Mouse (Mus musculus): ENCODE measurements around the gene Maml3. TPM values are rescaled to one million over a fixed set of nuclear protein-coding genes. Genes with fewer than 3 reads are reported as not detected.
A peak's percentile ranks its signal among the peaks of the same experiment; 100 is the strongest.

Maml3 gene
- polyA plus RNA-seq, 1 experiment: 2.2 TPM

DNA sequence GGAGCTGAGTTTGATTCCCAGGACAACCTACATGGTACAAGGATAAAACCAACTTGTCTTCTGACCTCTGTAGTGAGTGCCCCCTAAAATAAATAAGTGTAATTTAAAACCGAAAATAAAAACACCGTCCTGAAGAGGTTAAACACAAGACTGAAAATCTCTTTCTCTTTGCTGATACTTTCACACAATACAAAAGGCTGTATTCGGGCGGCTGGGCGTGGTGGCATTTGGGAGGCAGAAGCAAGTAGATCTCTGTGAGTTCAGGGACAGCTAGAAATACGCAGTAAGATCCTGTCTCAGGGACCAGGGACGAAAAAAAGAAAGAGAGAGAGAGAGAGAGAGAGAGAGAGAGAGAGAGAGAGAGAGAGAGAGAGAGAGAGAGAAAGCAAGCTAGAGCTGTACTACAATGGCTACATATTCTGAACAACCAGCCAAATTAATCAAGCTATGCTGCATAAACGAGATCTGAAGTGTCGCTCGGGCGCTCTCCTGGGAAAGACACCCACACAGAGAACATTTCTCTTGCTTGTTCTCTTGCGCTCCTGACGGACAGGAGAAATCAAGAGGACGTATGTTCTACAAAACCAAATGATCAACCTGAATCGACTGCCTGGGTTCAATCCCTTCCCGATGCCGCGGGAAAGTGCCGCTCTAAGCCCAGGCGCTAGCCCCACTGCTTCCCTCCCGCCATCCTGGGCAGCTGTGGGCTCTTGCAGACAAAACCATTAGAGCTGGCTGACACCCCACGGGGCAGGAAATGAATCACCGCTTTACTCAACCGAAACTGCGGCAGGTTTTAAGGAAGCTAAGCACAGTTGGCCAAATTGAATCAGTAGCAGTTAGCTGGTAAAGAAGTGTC lies 35.3 kb downstream of the Maml3 start:
- Histone ChIP-seq H3K4me1 (ENCODE audit: control insufficient read depth, insufficient read depth, low read length) (peaks cover 40% of the 10 kb centered on the region), H3K4me3 (ENCODE audit: insufficient read depth, low read length) (peak overlapping the region; percentile 65), H3K27ac (ENCODE audit: insufficient read depth, low read depth, low read length) (peak overlapping the region; percentile 90)
- TF ChIP-seq CTCF (IDR thresholded peaks at IDR 0.05; ENCODE audit: low read depth, low read length) (no peak), POLR2A (IDR thresholded peaks at IDR 0.05; ENCODE audit: borderline replicate concordance, low read depth, low read length) (peak; percentile 92)

DNA sequence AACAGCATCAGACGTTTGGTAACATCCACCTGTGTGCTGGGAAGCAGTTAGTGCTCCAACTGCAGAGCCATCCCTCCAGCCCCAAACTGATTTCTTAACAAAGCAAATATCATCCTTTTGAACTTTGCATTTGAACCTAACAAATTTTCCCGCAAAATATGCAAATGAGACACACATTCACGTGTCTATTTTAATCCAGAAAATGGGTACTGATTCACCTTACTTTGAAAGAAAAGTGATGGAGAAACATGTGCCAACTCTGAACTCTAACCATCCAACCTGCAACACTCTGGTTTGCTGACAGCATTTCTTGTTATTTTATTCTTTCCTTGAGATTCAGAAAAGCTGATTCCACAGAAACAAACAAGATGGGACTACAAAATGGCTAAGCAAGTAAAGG lies 36.0 kb downstream of the Maml3 start:
- H3K4me3 ChIP-seq (ENCODE audit: insufficient read depth, low read length): peak overlapping the region; percentile 65; the same call in 1 of the 2 replicates
- H3K27ac ChIP-seq (ENCODE audit: insufficient read depth, low read depth, low read length): peak overlapping the region; percentile 90
- TF ChIP-seq CTCF (IDR thresholded peaks at IDR 0.05; ENCODE audit: low read depth, low read length) (no peak), POLR2A (IDR thresholded peaks at IDR 0.05; ENCODE audit: borderline replicate concordance, low read depth, low read length) (no peak)
- H3K4me1 ChIP-seq (ENCODE audit: control insufficient read depth, insufficient read depth, low read length): peaks cover 34% of the 10 kb centered on the region

DNA sequence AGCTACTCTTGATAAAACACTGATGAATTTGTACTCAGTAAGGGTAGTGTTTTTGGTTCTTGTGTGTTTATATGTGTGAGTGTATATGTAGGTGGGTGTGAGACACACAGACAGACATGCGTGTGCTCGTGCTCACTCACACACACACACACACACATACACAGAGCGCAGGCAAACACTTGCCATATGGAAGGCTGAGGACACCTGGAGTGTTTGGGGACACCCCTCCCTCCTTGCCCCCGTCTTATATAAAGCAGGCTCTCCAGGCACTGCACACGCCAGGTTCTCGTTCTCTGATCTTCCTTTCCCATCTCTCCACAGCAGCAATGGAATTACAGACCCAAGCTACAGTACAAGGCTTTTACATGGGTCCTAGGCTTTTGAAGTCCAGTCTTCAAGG lies 37.7 kb downstream of the Maml3 start:
- no peak overlapping the region for H3K4me3 ChIP-seq (ENCODE audit: insufficient read depth, low read length)
- TF ChIP-seq POLR2A (IDR thresholded peaks at IDR 0.05; ENCODE audit: borderline replicate concordance, low read depth, low read length) (no peak), CTCF (IDR thresholded peaks at IDR 0.05; ENCODE audit: low read depth, low read length) (no peak)
- no peak overlapping the region for H3K27ac ChIP-seq (ENCODE audit: insufficient read depth, low read depth, low read length)
- H3K4me1 ChIP-seq (ENCODE audit: control insufficient read depth, insufficient read depth, low read length): peaks cover 22% of the 10 kb centered on the region

GRCm38 (mm10) chr3:52066142-52066541 lies 38.7 kb downstream of the Maml3 start:
- H3K4me3 ChIP-seq (ENCODE audit: insufficient read depth, low read length): no peak overlapping the region
- no peak overlapping the region for H3K27ac ChIP-seq (ENCODE audit: insufficient read depth, low read depth, low read length)
- TF ChIP-seq CTCF (IDR thresholded peaks at IDR 0.05; ENCODE audit: low read depth, low read length) (no peak), POLR2A (IDR thresholded peaks at IDR 0.05; ENCODE audit: borderline replicate concordance, low read depth, low read length) (no peak)
- peaks cover 15% of the 10 kb centered on the region for H3K4me1 ChIP-seq (ENCODE audit: control insufficient read depth, insufficient read depth, low read length)

- Histone ChIP-seq H3K4me3 (ENCODE audit: insufficient read depth, low read length) (no peak overlapping the region), H3K27ac (ENCODE audit: insufficient read depth, low read depth, low read length) (no peak overlapping the region), H3K4me1 (ENCODE audit: control insufficient read depth, insufficient read depth, low read length) (peaks cover 8% of the 10 kb centered on the region)
- TF ChIP-seq CTCF (IDR thresholded peaks at IDR 0.05; ENCODE audit: low read depth, low read length): no peak
- no peak for TF ChIP-seq POLR2A (IDR thresholded peaks at IDR 0.05; ENCODE audit: borderline replicate concordance, low read depth, low read length)
These were observed 41.6 kb downstream of the Maml3 start for GRCm38 (mm10) chr3:52063261-52063655.

DNA sequence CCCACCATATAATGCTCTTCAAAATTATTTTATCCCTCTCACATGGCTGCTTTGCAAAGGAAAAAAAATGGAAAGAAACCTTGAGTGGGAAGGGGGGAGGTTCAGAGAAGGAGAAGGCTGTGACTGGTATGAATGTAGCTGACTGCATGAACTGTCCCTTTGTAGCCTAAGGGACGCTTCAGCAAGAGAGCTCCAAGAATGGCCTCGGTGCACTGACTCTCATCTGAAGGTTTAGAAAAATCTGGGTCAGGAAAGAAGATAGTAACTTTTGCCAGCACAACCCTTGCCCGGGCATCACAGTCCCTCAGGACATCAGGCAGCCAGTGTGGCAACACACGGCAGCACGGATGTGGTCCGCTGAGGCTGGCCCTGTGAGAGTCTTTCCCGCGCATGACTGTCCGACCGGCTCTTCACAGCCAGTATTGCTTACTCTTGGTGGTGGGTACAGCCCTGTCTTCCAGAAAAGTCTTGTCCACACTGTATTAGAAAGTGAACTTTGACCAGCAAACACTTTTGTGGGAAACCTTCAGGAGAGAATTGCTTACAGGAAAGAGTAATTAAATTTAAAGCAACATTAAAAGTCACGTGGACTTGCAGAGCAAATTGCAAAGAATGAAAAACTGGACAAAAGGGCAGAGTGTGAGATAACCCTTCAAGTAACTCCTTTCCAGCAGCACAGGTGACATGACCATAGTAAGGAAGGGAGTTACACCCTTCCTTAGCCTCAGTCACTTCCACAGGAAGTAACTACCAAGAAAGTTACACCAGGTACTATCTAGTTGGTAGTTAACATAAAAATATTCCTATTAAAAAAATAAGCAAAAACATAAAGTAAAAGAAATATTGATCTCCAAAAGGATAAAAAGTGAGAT lies 42.3 kb downstream of the Maml3 start:
- TF ChIP-seq POLR2A (IDR thresholded peaks at IDR 0.05; ENCODE audit: borderline replicate concordance, low read depth, low read length) (no peak), CTCF (IDR thresholded peaks at IDR 0.05; ENCODE audit: low read depth, low read length) (no peak)
- no peak overlapping the region for H3K4me3 ChIP-seq (ENCODE audit: insufficient read depth, low read length)
- no peak overlapping the region for H3K27ac ChIP-seq (ENCODE audit: insufficient read depth, low read depth, low read length)
- H3K4me1 ChIP-seq (ENCODE audit: control insufficient read depth, insufficient read depth, low read length): peaks cover 5% of the 10 kb centered on the region; the same call in 1 of the 2 replicates

DNA sequence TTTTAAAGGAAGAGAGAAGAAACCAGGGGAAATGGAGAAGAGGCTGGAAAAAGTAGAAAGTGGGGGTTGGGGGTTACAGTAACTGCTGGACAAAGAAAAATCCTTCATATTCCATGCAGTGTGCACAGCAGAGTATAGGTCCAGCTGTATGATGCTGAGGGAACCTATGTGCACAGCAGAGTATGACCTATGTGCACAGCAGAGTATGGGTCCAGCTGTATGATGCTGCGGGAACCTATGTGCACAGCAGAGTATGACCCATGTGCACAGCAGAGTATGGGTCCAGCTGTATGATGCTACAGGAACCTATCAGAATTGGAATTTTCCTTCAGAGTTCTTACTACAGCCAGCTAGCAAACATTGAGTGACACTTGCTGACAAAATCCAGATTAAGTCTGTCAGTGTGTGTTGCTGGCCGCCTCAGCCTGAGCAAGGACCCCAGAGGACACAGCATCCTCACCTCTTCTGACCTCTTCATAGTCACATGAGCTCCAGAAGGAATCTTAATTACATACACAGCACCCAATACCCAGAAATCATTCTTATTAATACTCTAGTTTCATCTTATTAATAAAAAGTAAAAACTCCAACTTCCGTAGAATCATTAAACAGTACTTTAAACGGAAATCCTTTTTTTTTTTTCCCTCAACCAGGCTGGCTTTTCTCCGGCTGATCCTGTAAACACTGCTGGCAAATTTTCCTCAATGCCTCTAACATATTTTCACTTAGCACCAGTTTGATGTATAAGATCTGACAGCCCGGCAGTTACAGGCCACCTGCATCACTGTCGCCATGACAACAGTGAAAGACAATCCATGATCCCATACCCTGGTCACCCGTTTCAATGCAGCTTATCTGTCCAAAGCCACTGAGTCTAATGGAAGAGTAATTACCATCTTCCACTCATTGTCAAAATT lies 43.1 kb downstream of the Maml3 start:
- TF ChIP-seq POLR2A (IDR thresholded peaks at IDR 0.05; ENCODE audit: borderline replicate concordance, low read depth, low read length) (no peak), CTCF (IDR thresholded peaks at IDR 0.05; ENCODE audit: low read depth, low read length) (no peak)
- Histone ChIP-seq H3K4me3 (ENCODE audit: insufficient read depth, low read length) (no peak overlapping the region), H3K4me1 (ENCODE audit: control insufficient read depth, insufficient read depth, low read length) (peaks cover 5% of the 10 kb centered on the region; the same call in 1 of the 2 replicates), H3K27ac (ENCODE audit: insufficient read depth, low read depth, low read length) (no peak overlapping the region)

- TF ChIP-seq CTCF (IDR thresholded peaks at IDR 0.05; ENCODE audit: low read depth, low read length) (no peak), POLR2A (IDR thresholded peaks at IDR 0.05; ENCODE audit: borderline replicate concordance, low read depth, low read length) (no peak)
- H3K4me1 ChIP-seq (ENCODE audit: control insufficient read depth, insufficient read depth, low read length): peaks cover 5% of the 10 kb centered on the region; the same call in 1 of the 2 replicates
- no peak overlapping the region for H3K4me3 ChIP-seq (ENCODE audit: insufficient read depth, low read length)
- no peak overlapping the region for H3K27ac ChIP-seq (ENCODE audit: insufficient read depth, low read depth, low read length)
These were observed 44.0 kb downstream of the Maml3 start for GRCm38 (mm10) chr3:52060886-52061285.

DNA sequence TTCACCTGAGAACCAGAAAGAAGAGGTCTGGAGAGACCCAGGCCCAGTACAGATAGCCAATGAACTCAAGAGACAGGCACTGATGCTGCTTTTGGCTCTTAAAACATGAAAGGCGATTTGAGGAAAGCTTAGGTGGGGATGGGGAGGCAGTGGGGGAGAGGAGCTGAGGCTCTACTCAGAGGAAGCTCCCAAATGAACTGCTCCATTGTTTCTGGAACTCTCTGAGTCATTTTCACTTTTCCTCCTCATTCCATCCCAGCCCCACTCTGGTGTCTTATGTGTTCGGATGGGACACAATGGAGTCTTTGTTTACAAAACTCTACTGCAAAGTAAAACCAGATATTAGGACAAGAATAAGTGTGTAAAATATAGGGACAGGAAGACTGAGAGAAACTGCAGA lies 53.1 kb downstream of the Maml3 start:
- peaks cover 29% of the 10 kb centered on the region for H3K4me1 ChIP-seq (ENCODE audit: control insufficient read depth, insufficient read depth, low read length)
- no peak overlapping the region for H3K4me3 ChIP-seq (ENCODE audit: insufficient read depth, low read length)
- no peak for TF ChIP-seq POLR2A (IDR thresholded peaks at IDR 0.05; ENCODE audit: borderline replicate concordance, low read depth, low read length)
- no peak for TF ChIP-seq CTCF (IDR thresholded peaks at IDR 0.05; ENCODE audit: low read depth, low read length)
- H3K27ac ChIP-seq (ENCODE audit: insufficient read depth, low read depth, low read length): no peak overlapping the region
